Mouse (Mus musculus): Measurements from ENCODE around the gene Tnfrsf14. TPM values are rescaled to one million over a fixed set of nuclear protein-coding genes. Genes with fewer than 3 reads are reported as not detected.

Gene Tnfrsf14
- total and polyA plus RNA-seq, 3 experiments, result 6.1 to 18.8 (median 7.0) TPM

GRCm38 (mm10) chr4:154890887-154891286 lies 37.5 kb downstream of the Tnfrsf14 start:
- DNase-seq, result no peak
- intact Hi-C loops (cut with DNase I), result no loop called here
- 84% methylated on average over 14 of the region's 14 CpGs for WGBS
- TF ChIP-seq EP300 (IDR thresholded peaks at IDR 0.05; ENCODE audit: insufficient read depth, low read depth, low read length), result no peak
- TF ChIP-seq CTCF (IDR thresholded peaks at IDR 0.05), result no peak
- no peak for TF ChIP-seq POLR2A (IDR thresholded peaks at IDR 0.05; ENCODE audit: insufficient read depth, low read depth, low read length)
- Histone ChIP-seq H3K79me2 (replicated peaks; ENCODE audit: control insufficient read depth, insufficient read depth, low read length) (no peaks in the 10 kb centered on the region), H3K27ac (no peak overlapping the region), H3K4me3 (no peak overlapping the region), H3K36me3 (ENCODE audit: control insufficient read depth, insufficient read depth, low read length) (no peaks in the 10 kb centered on the region), H3K9ac (ENCODE audit: low read depth, low read length) (no peak overlapping the region), H3K27me3 (ENCODE audit: control insufficient read depth, insufficient read depth, low read length) (no peaks in the 10 kb centered on the region), H3K4me1 (ENCODE audit: control insufficient read depth, insufficient read depth, low read length) (no peaks in the 10 kb centered on the region)

DNA sequence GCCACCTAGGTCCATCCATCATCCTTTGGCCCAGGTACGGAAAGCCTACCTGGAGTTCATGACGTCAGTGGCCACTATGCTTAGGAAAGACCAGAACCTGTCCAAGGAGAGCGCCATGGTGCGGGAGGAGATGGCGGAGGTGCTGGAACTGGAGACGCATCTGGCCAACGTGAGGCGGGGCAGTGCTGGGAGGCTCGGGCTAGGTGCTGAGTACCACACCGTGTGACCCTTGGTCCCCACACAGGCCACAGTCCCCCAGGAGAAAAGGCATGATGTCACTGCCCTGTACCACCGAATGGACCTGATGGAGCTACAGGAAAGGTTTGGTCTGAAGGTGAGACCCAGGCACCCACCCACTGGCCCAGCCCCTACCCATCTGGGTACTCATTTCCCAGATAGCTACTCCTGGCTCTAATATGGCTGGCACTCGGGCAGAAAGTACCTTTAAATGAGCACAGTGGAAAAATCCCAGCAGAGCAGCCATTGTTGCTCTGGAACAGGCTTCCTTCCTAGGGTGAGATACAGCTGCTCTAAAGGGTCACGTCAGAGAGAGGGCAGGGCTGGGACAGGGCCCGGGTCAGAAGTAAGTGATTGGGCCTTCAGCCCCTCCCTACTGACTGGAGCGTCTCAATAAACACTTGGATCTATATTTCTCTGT lies 40.6 kb downstream of the Tnfrsf14 start:
- intact Hi-C loops (cut with DNase I), result no loop called here
- WGBS, result 71% methylated on average over 15 of the region's 15 CpGs
- H3K4me3 ChIP-seq, result no peak overlapping the region

DNA sequence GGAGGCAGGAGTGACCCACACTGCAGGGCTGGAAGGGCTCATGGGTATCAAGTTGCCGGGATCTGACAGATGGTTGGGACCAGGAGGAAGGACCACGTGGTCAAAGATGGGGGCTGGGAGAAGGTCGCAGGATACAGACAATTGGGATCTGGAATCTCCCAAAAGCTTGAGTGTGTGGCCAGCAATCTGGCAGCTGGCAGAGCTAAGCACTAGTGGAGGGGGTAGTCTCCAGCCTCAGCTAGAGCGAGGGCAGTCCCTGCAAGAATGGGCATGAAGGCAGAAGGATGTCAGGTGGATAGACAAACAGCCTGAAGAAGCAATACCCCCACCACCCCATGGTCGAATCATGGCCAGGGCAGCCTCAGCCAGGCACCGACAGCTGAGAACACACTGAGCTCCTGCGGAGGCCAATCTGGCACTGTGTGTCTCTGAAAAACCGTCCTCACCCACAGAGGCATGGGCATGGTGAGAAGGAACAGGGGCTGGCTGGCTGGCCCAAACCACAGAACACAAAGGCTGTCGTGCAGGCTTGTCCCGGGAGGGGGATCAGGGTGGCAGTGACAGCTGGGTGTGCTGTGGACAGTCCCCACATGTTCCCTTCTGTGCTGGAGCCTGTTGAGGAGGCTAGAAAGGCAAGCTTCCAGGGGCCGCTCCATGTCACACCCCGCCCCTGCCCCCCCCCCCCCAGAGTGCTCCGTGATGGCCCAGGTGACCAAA lies 41.3 kb downstream of the Tnfrsf14 start:
- intact Hi-C loops (cut with DNase I), result no loop called here
- no peaks in the 10 kb centered on the region for H3K4me1 ChIP-seq (ENCODE audit: control insufficient read depth, insufficient read depth, low read length)

More for the DNA sequence above, 40.6 kb downstream of the Tnfrsf14 start:
- H3K4me1 ChIP-seq (ENCODE audit: control insufficient read depth, insufficient read depth, low read length), result no peaks in the 10 kb centered on the region
- no peaks in the 10 kb centered on the region for H3K36me3 ChIP-seq (ENCODE audit: control insufficient read depth, insufficient read depth, low read length)
- no peaks in the 10 kb centered on the region for H3K27me3 ChIP-seq (ENCODE audit: control insufficient read depth, insufficient read depth, low read length)
- H3K79me2 ChIP-seq (replicated peaks; ENCODE audit: control insufficient read depth, insufficient read depth, low read length), result no peaks in the 10 kb centered on the region
- no peak for DNase-seq
- no peak overlapping the region for H3K9ac ChIP-seq (ENCODE audit: low read depth, low read length)
- no peak overlapping the region for H3K27ac ChIP-seq
- TF ChIP-seq CTCF (IDR thresholded peaks at IDR 0.05), result no peak
- no peak for TF ChIP-seq EP300 (IDR thresholded peaks at IDR 0.05; ENCODE audit: insufficient read depth, low read depth, low read length)
- no peak for TF ChIP-seq POLR2A (IDR thresholded peaks at IDR 0.05; ENCODE audit: insufficient read depth, low read depth, low read length)

DNA sequence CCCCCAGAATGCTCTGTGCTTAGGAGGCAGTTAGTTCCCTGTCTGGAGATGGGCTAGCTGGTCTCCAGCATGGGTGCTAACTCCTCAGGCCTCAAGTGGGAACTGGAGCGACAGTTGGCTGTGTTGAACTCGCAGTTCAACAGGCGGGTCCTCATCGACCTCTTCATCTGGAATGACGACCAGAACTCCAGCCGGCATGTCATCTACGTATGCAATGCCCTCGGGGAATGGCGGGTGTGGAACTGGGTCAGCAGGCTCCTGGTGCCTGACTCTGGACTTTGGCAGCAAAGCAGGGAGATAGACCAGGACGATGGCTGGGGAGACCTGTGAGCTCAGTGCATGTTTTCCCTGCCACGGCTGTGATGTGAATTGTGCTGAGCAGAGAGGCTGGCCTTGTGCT lies 42.9 kb downstream of the Tnfrsf14 start:
- WGBS, result 77% methylated on average over 11 of the region's 11 CpGs
- TF ChIP-seq CTCF (IDR thresholded peaks at IDR 0.05) (no peak), EP300 (IDR thresholded peaks at IDR 0.05; ENCODE audit: insufficient read depth, low read depth, low read length) (no peak), POLR2A (IDR thresholded peaks at IDR 0.05; ENCODE audit: insufficient read depth, low read depth, low read length) (no peak)
- H3K4me1 ChIP-seq (ENCODE audit: control insufficient read depth, insufficient read depth, low read length), result peaks cover 2% of the 10 kb centered on the region; the same call in 1 of the 2 replicates
- H3K36me3 ChIP-seq (ENCODE audit: control insufficient read depth, insufficient read depth, low read length), result no peaks in the 10 kb centered on the region
- H3K79me2 ChIP-seq (replicated peaks; ENCODE audit: control insufficient read depth, insufficient read depth, low read length), result no peaks in the 10 kb centered on the region
- DNase-seq, result no peak
- intact Hi-C loops (cut with DNase I), result no loop called here
- H3K9ac ChIP-seq (ENCODE audit: low read depth, low read length), result no peak overlapping the region
- H3K27me3 ChIP-seq (ENCODE audit: control insufficient read depth, insufficient read depth, low read length), result no peaks in the 10 kb centered on the region
- no peak overlapping the region for H3K27ac ChIP-seq
- H3K4me3 ChIP-seq, result no peak overlapping the region

More for the DNA sequence above, 41.3 kb downstream of the Tnfrsf14 start:
- H3K4me3 ChIP-seq, result no peak overlapping the region
- WGBS, result 69% methylated on average over 13 of the region's 13 CpGs
- no peaks in the 10 kb centered on the region for H3K27me3 ChIP-seq (ENCODE audit: control insufficient read depth, insufficient read depth, low read length)
- no peaks in the 10 kb centered on the region for H3K36me3 ChIP-seq (ENCODE audit: control insufficient read depth, insufficient read depth, low read length)
- DNase-seq, result no peak
- no peak overlapping the region for H3K27ac ChIP-seq
- no peak overlapping the region for H3K9ac ChIP-seq (ENCODE audit: low read depth, low read length)
- TF ChIP-seq EP300 (IDR thresholded peaks at IDR 0.05; ENCODE audit: insufficient read depth, low read depth, low read length), result no peak
- no peak for TF ChIP-seq CTCF (IDR thresholded peaks at IDR 0.05)
- TF ChIP-seq POLR2A (IDR thresholded peaks at IDR 0.05; ENCODE audit: insufficient read depth, low read depth, low read length), result no peak
- H3K79me2 ChIP-seq (replicated peaks; ENCODE audit: control insufficient read depth, insufficient read depth, low read length), result no peaks in the 10 kb centered on the region

- Histone ChIP-seq H3K4me3 (no peak overlapping the region), H3K27ac (no peak overlapping the region), H3K27me3 (ENCODE audit: control insufficient read depth, insufficient read depth, low read length) (no peaks in the 10 kb centered on the region), H3K79me2 (replicated peaks; ENCODE audit: control insufficient read depth, insufficient read depth, low read length) (no peaks in the 10 kb centered on the region), H3K9ac (ENCODE audit: low read depth, low read length) (no peak overlapping the region), H3K4me1 (ENCODE audit: control insufficient read depth, insufficient read depth, low read length) (peaks cover 7% of the 10 kb centered on the region), H3K36me3 (ENCODE audit: control insufficient read depth, insufficient read depth, low read length) (no peaks in the 10 kb centered on the region; the same call in 1 of the 2 replicates)
- TF ChIP-seq EP300 (IDR thresholded peaks at IDR 0.05; ENCODE audit: insufficient read depth, low read depth, low read length), result no peak
- TF ChIP-seq POLR2A (IDR thresholded peaks at IDR 0.05; ENCODE audit: insufficient read depth, low read depth, low read length), result no peak
- no peak for TF ChIP-seq CTCF (IDR thresholded peaks at IDR 0.05)
- no peak for DNase-seq
- intact Hi-C loops (cut with DNase I), result no loop called here
- 32% methylated on average over 13 of the region's 14 CpGs for WGBS
These were observed 46.2 kb downstream of the Tnfrsf14 start for GRCm38 (mm10) chr4:154882014-154882659.
